Mouse (Mus musculus) macrophage (primary cell): ENCODE measurements around the gene Csrnp3. TPM values are rescaled to one million over a fixed set of nuclear protein-coding genes. Genes with fewer than 3 reads are reported as not detected.

Experiments used
- H3K27ac ChIP-seq: fragments of 350-480 bp; formaldehyde crosslinking; 2 replicates; pipeline ENCODE4 v1.9.0; 2021
- H3K36me3 ChIP-seq: fragments of 350-480 bp; formaldehyde crosslinking; 2 replicates; pipeline ENCODE4 v1.9.0; 2021; ENCODE audit errors: inconsistent target
- H3K4me3 ChIP-seq: fragments of 350-480 bp; formaldehyde crosslinking; 2 replicates; pipeline ENCODE4 v1.9.0; 2021; ENCODE audit errors: inconsistent target
- H3K79me2 ChIP-seq: fragments of 350-480 bp; formaldehyde crosslinking; 2 replicates; pipeline ENCODE4 v1.9.0; 2021; ENCODE audit errors: inconsistent target
- WGBS: methylation state at CpG from one replicate; pipeline ENCODE4 v1.1.7; 2026; ENCODE audit warnings: inconsistent platforms; ENCODE audit not compliant: missing documents; 5-methylcytosine and 5-hydroxymethylcytosine counted together
- polyA plus RNA-seq: library from polyadenylated mRNA; stranded (reverse); fragments of 250-400 nt; gene quantifications from 3 replicates; pipeline ENCODE4 v1.2.4, GENCODE M21; 2018; ENCODE audit warnings: inconsistent platforms

The Csrnp3 gene
- polyA plus RNA-seq, 1 experiment from 2014 or later = not detected

DNA sequence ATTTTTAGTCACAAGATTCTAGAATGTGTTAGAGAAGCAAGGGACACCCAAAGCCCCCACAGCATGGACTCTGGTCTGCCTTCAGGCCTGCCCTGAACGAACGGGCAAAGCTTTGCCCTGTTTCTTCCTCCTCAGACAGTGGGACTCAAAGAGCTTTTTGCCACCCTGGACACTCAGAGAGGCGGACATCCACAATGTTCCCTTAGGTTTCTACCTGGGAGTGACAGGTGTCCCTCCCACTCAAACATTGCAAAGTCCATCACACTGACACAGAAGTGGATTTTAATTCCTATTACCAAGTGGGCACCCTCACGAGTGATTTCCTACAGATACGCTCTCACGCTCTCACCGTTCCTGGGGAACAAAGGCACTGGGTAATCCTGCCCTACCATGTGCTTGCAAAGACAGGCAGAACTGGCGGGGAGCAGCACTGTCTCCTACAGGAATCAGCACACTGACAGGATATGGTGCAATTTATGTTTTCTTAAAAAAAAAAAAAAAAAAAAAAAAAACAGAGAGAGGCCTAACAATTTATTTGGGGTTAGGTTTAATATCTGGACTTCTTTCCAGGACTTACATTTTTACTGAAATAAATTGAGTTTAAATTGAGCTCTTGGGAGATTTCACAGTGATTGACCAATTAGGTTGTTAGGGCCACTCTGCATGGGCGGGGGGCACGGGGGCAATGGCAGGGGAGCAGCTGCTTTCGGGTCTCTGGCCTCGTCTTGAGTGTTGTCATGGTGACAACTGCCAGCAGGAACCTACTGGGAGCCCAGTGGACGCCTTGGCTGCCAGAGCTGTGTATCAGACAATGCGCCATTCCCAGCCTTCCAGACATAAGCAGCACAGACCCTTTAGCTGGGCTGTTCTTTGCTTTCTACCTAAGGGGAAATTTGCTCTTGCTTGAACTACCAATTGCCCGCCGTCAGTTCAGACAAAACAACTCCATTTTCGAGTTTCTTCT lies 198.2 kb downstream of the Csrnp3 start:
- WGBS = 89% methylated on average over 17 of the region's 17 CpGs
- Histone ChIP-seq H3K27ac (no peak overlapping the region), H3K79me2 (no peaks in the 10 kb centered on the region), H3K36me3 (no peaks in the 10 kb centered on the region), H3K4me3 (no peak overlapping the region)

DNA sequence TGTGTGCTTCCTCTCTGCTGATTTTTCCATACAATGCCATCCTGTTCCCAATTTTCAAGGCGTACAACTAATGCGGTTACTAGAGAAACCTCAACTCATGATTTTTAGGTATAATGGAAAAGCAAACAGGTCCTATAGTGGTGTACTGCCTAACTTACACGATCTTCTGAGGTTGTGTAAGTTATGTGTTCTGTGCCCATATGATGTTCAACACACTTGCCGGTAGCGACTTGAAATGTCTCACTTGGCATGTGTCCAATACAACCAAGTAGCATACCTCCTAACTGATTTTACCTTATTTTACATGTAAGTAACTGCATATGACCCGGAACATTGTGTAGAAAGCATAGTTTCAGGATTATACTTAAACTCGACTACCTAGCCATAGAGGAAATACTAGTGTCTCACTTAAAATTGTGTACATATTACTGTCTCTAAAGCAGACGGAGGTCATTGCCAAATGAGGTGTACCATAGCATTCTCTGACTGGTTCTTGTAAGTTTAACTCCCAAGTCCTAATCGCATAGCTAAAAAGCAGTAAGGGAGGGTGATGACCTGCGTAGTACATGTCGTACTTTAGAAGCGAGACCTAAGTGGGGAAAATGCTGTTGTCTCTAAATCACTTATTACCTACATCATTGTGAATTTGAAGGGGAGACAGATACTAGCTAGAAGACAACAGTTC lies 199.0 kb downstream of the Csrnp3 start:
- 90% methylated on average over 12 of the region's 12 CpGs for WGBS
- H3K79me2 ChIP-seq = no peaks in the 10 kb centered on the region
- no peak overlapping the region for H3K4me3 ChIP-seq
- H3K27ac ChIP-seq = no peak overlapping the region
- H3K36me3 ChIP-seq = no peaks in the 10 kb centered on the region

DNA sequence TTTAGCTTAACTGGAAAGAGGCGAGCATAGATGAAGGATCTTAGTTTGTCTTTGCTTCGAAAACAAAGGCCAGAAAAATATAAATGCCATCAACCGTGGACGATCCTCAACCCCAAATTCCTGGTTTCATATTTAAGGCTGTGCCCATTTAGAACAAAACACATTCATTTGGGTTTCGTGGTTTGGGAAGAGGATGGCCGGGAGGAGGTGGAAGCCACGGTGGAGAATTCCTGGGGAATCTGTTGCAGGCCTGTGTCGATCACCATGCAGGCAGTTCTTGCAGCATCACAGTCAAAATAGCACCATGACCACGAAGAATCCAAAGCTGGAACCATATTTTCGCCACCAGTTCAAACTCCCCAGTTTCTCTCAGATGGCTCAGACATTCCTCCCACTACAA lies 217.7 kb downstream of the Csrnp3 start:
- Histone ChIP-seq H3K36me3 (no peaks in the 10 kb centered on the region), H3K79me2 (no peaks in the 10 kb centered on the region), H3K4me3 (no peak overlapping the region), H3K27ac (no peak overlapping the region)
- WGBS = 77% methylated on average over 10 of the region's 10 CpGs

DNA sequence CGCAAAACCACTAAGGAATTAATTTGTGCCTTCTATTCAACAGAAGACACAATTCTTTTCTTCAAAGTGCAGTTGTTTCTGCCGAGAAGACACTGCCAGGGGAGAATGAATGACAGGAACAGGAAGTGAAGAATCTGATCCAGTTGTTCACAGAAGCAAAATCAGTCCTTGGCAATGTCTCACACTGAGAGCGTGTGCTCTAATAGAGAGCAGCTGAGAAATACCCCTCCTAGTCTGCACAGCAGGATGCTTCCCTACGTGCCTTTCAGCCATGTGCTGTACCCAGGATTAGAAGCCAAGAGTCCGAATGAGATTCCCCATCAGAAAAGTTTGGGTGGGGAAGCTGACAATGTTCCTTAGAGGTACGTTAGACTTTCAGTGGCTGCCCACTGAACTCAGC lies 223.9 kb downstream of the Csrnp3 start:
- H3K4me3 ChIP-seq = no peak overlapping the region
- no peaks in the 10 kb centered on the region for H3K79me2 ChIP-seq
- 68% methylated on average over 6 of the region's 6 CpGs for WGBS
- no peaks in the 10 kb centered on the region for H3K36me3 ChIP-seq
- H3K27ac ChIP-seq = no peak overlapping the region

DNA sequence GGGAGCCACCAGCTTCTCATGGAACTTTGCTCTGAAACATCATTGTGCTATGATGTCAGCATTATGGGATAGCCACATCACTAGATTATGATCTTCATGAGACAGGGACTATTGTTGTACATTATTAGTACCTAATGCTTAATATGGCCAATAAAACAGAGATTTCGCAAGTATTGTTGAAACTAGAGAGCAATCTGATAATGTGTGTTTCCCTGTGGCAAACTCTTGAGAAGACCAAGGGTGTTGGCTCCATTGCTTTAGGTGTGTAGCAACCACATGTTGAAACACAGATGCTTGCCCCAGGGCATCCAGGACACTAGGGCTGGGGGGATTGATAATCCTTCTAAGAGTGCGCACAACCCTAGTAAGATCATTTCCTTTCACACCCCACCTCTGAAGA lies 235.2 kb downstream of the Csrnp3 start:
- WGBS = 88% methylated on average over 2 of the region's 2 CpGs
- H3K4me3 ChIP-seq = no peak overlapping the region

More for the DNA sequence above, 235.2 kb downstream of the Csrnp3 start:
- Histone ChIP-seq H3K27ac (no peak overlapping the region), H3K36me3 (no peaks in the 10 kb centered on the region), H3K79me2 (no peaks in the 10 kb centered on the region)

Other genes with a start within 250 kb of the Csrnp3 start
- not detected in 3 replicates for gene Scn2a, start 225.0 kb upstream of the Csrnp3 start, polyA plus RNA-seq